Mouse (Mus musculus): ENCODE measurements at regions not wholly inside any gene's neighbourhood (a gene's known extent, or its start where the extent isn't known, plus 50 kb on each side); places are given as distances from the start of the nearest gene placed in this dataset.
"Not testable (repeated sequence)": the region's sequence is repeated elsewhere in the genome, so short reads cannot be mapped to it uniquely, and the experiment has no call there.

DNA sequence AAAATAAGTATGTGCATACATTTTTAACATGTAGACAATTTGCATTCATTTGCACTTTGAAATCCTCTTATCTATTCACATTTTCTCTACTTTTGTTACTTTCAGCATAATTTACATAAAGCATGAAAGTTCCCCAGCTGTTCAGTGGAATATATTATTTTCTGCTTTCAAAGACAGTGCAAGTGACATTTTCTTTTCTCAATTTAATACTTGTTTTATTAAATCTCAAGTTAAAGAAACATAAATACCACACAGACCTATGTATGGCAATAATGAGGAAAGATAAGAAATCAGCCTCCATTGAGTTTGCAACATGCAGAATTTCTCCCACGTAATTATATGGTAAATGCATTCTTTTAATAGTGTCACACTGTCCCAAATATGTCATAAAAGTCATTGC, 1168.1 kb upstream of the Gje1 start:
- no peak for ATAC-seq (ENCODE audit: low read depth)
- WGBS, result 55% methylated on average over 1 of the region's 1 CpGs
- H3K27me3 ChIP-seq, result no peaks in the 10 kb centered on the region
- no peaks in the 10 kb centered on the region for H3K4me1 ChIP-seq (replicated peaks)
- no peaks in the 10 kb centered on the region for H3K36me3 ChIP-seq
- no peak overlapping the region for H3K9ac ChIP-seq
- H3K4me3 ChIP-seq, result no peak overlapping the region
- no peak overlapping the region for H3K27ac ChIP-seq (replicated peaks)
- no peak overlapping the region for H3K4me2 ChIP-seq
- H3K9me3 ChIP-seq, result no peaks in the 10 kb centered on the region

DNA sequence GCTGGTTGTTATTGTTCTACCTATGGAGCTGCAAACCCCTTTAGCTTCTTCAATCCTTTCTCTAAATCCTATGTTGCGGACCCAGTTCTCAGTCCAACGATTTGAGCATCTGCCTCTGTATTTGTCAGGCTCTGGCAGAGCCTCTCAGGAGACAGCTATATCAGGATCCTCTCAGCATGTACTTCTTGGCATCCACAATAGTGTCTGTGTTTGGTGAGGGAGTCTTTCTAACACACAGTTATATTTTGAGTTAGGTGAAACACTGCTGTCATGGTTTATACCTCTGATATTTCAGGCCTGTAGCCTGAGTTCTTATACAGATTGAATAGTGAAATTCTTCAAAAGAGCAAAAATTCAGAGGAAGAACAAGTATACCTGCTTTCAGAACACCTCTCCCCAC, 1150.0 kb upstream of the Gje1 start:
- H3K9me3 ChIP-seq, result no peaks in the 10 kb centered on the region
- H3K9ac ChIP-seq, result no peak overlapping the region
- H3K4me3 ChIP-seq, result no peak overlapping the region
- H3K36me3 ChIP-seq, result no peaks in the 10 kb centered on the region
- no peak overlapping the region for H3K27ac ChIP-seq (replicated peaks)
- no peak overlapping the region for H3K4me2 ChIP-seq
- no peaks in the 10 kb centered on the region for H3K27me3 ChIP-seq
- H3K4me1 ChIP-seq (replicated peaks), result no peaks in the 10 kb centered on the region
- ATAC-seq (ENCODE audit: low read depth), result no peak
- WGBS, result 68% methylated on average over 2 of the region's 2 CpGs

DNA sequence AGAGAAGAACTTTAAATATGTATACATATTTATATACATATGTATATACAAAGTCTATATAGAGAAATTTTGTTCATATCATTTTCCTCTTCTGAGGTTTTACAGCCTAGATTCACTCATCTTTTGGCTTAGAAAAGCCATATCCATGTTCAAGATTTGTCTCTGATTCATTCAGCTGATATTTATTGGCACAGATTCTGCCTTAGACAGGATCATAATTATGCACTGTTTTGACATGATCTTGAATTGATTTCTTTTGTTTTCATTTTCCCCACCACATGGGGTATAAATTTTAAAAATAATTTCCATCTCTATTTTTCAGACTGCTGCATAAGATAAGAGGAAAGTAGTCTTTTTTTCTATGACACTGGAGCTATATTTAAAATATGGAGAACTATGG, 1148.9 kb upstream of the Gje1 start:
- no peak for ATAC-seq (ENCODE audit: low read depth)
- Histone ChIP-seq H3K4me2 (no peak overlapping the region), H3K4me1 (replicated peaks) (no peaks in the 10 kb centered on the region), H3K9me3 (no peaks in the 10 kb centered on the region), H3K9ac (no peak overlapping the region), H3K27me3 (no peaks in the 10 kb centered on the region), H3K27ac (replicated peaks) (no peak overlapping the region), H3K36me3 (no peaks in the 10 kb centered on the region), H3K4me3 (no peak overlapping the region)

DNA sequence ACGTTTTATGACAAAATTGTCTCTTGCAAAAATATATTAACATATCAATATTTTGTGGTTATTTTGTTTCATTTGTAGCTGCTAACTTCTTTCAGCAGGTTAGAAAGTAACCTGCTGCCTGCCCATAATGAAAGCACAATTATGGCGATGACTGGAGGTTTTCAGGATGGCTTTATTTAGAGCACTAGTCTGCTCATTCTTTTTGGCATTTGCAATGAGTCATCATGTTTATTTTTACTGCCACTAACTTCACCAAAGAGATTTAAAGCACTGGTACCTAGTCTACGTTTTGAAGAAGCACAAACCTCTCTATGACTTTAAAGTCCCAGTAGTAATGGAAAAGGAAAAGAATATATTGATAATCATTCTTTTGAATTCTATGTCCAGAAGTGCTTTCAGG, 1123.4 kb upstream of the Gje1 start:
- no peaks in the 10 kb centered on the region for H3K9me3 ChIP-seq
- no peak overlapping the region for H3K4me3 ChIP-seq
- ATAC-seq (ENCODE audit: low read depth), result no peak
- no peaks in the 10 kb centered on the region for H3K27me3 ChIP-seq
- H3K36me3 ChIP-seq, result no peaks in the 10 kb centered on the region
- no peak overlapping the region for H3K4me2 ChIP-seq
- H3K4me1 ChIP-seq (replicated peaks), result no peaks in the 10 kb centered on the region
- 80% methylated on average over 3 of the region's 3 CpGs for WGBS
- H3K9ac ChIP-seq, result no peak overlapping the region
- no peak overlapping the region for H3K27ac ChIP-seq (replicated peaks)

DNA sequence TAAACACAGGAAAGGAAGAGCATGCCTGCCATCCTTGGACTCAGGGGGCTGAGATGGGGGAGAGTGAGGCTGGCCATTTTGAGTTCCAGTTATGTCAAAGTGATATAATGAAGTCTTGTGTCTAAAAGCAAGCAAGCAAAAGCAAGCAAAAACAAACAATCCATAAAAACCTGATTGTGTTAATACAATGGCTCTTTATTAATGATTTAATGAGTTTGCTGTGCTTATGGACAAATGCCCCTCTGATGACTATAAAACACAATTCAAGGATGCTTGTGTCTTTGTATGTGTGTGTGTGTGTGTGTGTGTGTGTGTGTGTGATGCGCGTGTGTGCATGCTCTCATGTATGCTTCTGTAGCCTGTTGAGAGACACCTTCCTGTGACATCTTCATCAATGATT, 1114.3 kb upstream of the Gje1 start:
- no peaks in the 10 kb centered on the region for H3K36me3 ChIP-seq
- H3K27ac ChIP-seq (replicated peaks), result no peak overlapping the region
- no peak for ATAC-seq (ENCODE audit: low read depth)
- H3K27me3 ChIP-seq, result no peaks in the 10 kb centered on the region
- H3K4me3 ChIP-seq, result no peak overlapping the region
- no peak overlapping the region for H3K9ac ChIP-seq
- no peak overlapping the region for H3K4me2 ChIP-seq
- 88% methylated on average over 2 of the region's 2 CpGs for WGBS
- no peaks in the 10 kb centered on the region for H3K9me3 ChIP-seq
- H3K4me1 ChIP-seq (replicated peaks), result no peaks in the 10 kb centered on the region

DNA sequence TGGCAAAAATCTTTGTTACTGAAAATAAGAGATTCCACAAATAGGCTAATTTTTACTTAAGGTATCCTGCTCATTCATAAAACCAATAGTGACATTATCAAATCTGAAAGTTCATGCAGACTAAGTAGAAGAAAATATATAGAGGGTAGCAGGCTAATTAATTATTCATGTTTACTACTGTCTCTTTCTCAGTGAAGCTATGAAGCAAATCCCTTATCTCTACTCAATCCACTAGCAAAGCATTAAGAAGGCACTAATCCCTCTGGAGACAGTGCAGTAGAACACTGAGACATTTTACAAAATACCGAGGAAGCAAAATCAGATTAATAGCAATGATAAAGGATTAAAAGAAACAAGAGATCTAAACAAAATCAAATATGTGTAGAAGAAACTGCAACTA, 1107.4 kb upstream of the Gje1 start:
- no peak for ATAC-seq (ENCODE audit: low read depth)
- Histone ChIP-seq H3K36me3 (no peaks in the 10 kb centered on the region), H3K4me2 (no peak overlapping the region), H3K4me1 (replicated peaks) (no peaks in the 10 kb centered on the region), H3K9me3 (no peaks in the 10 kb centered on the region), H3K27ac (replicated peaks) (no peak overlapping the region), H3K9ac (no peak overlapping the region), H3K27me3 (no peaks in the 10 kb centered on the region), H3K4me3 (no peak overlapping the region)
- WGBS, result 70% methylated on average over 1 of the region's 1 CpGs

DNA sequence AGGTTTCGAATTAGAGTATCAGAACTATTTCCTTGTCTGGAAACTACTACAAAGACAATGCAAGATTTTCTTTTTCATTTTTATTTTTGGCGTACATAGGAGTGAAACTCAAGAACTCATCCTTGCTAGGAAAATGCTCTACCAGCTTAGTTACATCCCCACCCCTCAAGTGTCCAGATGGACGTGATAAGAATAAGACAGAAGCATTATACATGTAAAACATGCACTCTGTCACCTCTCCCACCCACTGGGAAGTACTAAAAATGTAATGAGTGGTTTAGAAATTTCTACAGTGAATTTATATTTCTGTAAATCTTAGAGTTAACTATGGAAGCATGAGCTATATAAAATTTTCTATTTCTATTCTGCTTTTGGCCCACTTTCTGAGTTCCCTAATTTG, 1089.3 kb upstream of the Gje1 start:
- Histone ChIP-seq H3K36me3 (no peaks in the 10 kb centered on the region), H3K4me3 (no peak overlapping the region), H3K4me2 (no peak overlapping the region), H3K4me1 (replicated peaks) (no peaks in the 10 kb centered on the region), H3K27ac (replicated peaks) (no peak overlapping the region), H3K27me3 (no peaks in the 10 kb centered on the region), H3K9me3 (no peaks in the 10 kb centered on the region), H3K9ac (no peak overlapping the region)
- WGBS, result 91% methylated on average over 3 of the region's 3 CpGs
- ATAC-seq (ENCODE audit: low read depth), result no peak

DNA sequence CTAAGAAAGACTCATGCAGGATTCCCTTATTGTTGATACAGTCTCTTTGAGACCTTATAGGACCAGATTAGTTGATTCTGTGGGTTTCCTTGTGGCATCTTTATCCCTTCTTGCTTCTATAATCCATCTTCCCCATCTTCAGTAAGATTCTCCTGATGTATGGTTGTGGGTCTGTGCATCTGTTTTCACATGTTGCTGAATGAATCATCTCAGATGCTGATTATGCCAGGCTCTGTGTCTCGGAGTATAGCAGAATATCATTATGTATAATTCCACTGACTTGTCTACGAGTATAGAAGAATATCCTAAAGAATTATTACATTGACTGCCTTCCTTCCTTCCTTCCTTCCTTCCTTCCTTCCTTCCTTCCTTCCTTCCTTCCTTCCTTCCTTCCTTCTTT, 1087.8 kb upstream of the Gje1 start:
- no peak for ATAC-seq (ENCODE audit: low read depth)
- Histone ChIP-seq H3K27ac (replicated peaks) (no peak overlapping the region), H3K4me3 (no peak overlapping the region), H3K4me1 (replicated peaks) (no peaks in the 10 kb centered on the region), H3K4me2 (no peak overlapping the region), H3K36me3 (no peaks in the 10 kb centered on the region), H3K27me3 (no peaks in the 10 kb centered on the region), H3K9ac (no peak overlapping the region), H3K9me3 (no peaks in the 10 kb centered on the region)
- 91% methylated on average over 2 of the region's 2 CpGs for WGBS

DNA sequence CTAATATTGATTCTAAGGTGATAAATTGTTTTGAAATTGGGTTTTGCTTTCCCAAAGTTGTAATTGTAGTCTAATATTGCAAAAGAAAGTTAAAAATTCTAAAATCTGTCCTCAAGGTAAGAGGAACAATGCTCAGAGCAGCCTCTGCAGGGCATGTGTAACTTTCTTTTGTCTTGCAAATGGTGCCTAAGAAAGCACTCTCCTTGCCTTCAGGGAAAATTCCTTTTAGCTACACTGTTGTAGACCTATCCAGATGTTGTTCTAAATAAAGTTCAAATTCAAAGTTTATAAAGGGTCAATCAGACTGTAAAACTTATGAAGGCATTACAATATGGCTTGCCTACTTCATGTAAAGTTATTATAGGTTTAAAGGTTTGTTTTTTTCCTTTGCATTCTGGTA, 1075.2 kb upstream of the Gje1 start:
- H3K9ac ChIP-seq; H3K4me1 ChIP-seq (replicated peaks); ATAC-seq (ENCODE audit: low read depth); H3K4me3 ChIP-seq; H3K9me3 ChIP-seq; H3K27ac ChIP-seq (replicated peaks); H3K4me2 ChIP-seq; H3K36me3 ChIP-seq; H3K27me3 ChIP-seq: not testable (repeated sequence)

DNA sequence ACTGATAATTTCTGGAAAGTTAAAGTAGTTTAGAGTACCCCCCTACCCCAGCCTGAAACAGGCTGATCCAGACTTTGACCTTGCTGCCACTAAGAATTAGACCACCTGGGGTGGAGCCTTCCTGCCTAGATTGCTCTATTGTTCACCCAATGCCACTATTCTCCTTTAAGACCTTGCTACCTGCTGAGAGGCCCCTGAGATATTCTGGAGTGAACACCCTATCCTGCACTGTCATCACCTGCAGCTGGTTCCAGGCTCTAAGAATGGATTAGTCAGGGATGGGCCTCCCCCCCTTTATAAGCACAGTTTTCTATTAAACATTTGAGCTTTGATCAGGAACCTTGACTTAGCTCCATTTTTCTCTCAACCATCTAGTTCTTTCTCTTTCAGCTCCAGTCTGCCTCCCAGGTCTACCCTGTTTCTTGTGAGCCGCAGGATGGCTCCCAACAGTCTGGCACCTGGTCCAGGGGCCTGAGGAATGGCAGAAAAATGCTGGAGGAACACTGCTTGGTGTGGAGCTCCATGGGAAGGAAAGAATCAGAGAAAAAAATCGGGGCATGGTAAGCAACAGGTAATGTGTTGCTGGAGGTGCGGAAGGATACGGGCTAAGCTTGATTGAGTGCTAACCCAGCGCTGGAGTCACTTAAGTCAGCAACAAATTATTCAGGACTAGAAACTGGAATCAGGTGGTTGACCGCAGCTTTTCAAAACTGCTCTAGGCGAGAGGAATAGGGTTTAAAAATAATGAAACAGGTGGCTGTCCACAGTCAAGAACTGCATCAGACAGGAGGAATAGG, 1073.7 kb upstream of the Gje1 start:
- Histone ChIP-seq H3K9ac (no peak overlapping the region), H3K36me3 (no peaks in the 10 kb centered on the region), H3K4me2 (no peak overlapping the region), H3K27me3 (no peaks in the 10 kb centered on the region), H3K27ac (replicated peaks) (no peak overlapping the region), H3K4me1 (replicated peaks) (no peaks in the 10 kb centered on the region), H3K4me3 (no peak overlapping the region), H3K9me3 (peaks cover 3% of the 10 kb centered on the region; the same call in 1 of the 2 replicates)
- 45% methylated on average over 7 of the region's 7 CpGs for WGBS
- no peak for ATAC-seq (ENCODE audit: low read depth)

DNA sequence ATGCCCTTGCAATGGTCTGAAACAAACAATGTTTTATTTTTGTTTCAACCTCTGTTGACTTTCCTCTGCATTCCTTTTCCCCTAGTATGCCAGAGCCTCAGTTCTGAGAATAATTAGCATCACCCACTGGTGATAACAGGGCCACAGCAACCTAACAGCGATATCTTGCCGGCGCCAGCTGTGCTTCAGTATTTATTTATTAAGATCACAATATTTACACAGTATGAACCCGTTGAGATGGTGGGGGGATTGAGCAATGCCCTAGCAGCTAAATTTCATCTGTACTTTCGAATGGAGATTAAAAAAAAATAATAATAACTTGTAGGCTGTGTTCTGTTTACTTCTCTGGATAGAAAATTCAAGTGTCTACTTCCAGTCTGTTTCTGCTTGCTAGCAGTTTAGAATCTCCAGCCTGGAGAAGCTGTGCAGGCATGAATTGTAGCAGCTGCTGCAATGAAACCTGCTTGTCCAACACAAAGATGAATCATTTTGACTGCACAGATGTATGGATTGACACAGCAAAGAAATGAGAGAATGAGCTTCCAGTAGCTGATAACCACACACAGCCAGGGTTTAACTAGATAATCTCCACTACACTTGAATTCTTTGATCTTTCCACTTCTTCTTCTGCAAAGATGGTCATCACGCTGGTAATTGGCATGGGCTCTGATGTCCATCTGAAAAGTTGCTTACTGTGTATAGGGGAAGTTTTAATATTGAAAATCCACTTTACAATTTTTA, 1042.1 kb upstream of the Gje1 start:
- H3K4me3 ChIP-seq, result no peak overlapping the region
- H3K4me2 ChIP-seq, result 0 out of 2 replicates have a peak overlapping the region, but pooled peaks have one; percentile 1
- 62% methylated on average over 6 of the region's 6 CpGs for WGBS
- ATAC-seq (ENCODE audit: low read depth), result no peak
- H3K27ac ChIP-seq (replicated peaks), result no peak overlapping the region; the same call in 1 of the 2 replicates
- no peaks in the 10 kb centered on the region for H3K9me3 ChIP-seq
- no peaks in the 10 kb centered on the region for H3K36me3 ChIP-seq
- H3K4me1 ChIP-seq (replicated peaks), result no peaks in the 10 kb centered on the region
- no peak overlapping the region for H3K9ac ChIP-seq
- H3K27me3 ChIP-seq, result no peaks in the 10 kb centered on the region

DNA sequence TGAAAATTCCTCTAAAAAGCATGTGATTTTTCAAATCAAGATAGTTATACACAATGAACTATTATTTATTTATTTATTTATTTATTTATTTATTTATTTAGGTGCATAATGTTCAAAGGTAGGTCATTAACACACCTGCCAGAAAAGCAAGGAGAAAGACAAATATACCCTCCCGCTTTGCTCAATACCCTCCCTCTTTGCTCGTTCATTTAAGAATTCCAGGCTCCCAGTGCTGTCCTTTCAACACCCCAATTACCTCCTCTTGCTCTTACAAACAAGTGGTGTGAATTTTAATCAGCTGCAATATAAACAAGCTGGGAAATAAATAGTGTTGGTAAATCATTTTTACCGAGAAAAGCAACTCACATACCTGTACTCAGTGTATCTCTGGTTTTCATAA, 1041.6 kb upstream of the Gje1 start:
- H3K4me2 ChIP-seq, result no peak overlapping the region
- ATAC-seq (ENCODE audit: low read depth), result no peak
- no peaks in the 10 kb centered on the region for H3K4me1 ChIP-seq (replicated peaks)
- H3K36me3 ChIP-seq, result no peaks in the 10 kb centered on the region
- 49% methylated on average over 3 of the region's 3 CpGs for WGBS
- H3K4me3 ChIP-seq, result no peak overlapping the region
- no peaks in the 10 kb centered on the region for H3K9me3 ChIP-seq
- H3K27me3 ChIP-seq, result no peaks in the 10 kb centered on the region
- no peak overlapping the region for H3K27ac ChIP-seq (replicated peaks)
- no peak overlapping the region for H3K9ac ChIP-seq

DNA sequence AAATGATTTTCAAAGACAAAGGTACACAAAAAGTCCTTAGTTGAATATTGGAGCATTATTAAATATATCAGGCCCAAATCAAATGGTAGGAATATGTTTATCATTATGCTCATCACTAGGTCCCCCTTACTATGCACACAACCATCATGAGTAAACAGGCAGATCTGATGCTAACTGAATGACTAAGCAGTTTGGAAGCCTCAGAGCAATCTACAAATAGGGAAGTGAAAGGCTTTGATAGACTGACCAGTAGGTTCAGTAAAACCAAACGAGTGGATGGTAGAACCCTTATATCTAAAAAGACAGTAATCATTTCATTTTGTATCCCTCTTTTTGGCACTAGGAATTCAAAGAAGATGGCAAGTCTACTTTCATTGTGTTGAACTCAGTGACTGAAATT, 1039.5 kb upstream of the Gje1 start:
- Histone ChIP-seq H3K4me1 (replicated peaks) (no peaks in the 10 kb centered on the region), H3K27me3 (no peaks in the 10 kb centered on the region), H3K9ac (no peak overlapping the region), H3K4me3 (no peak overlapping the region), H3K27ac (replicated peaks) (no peak overlapping the region), H3K9me3 (no peaks in the 10 kb centered on the region), H3K36me3 (no peaks in the 10 kb centered on the region), H3K4me2 (no peak overlapping the region)
- 57% methylated on average over 1 of the region's 1 CpGs for WGBS
- ATAC-seq (ENCODE audit: low read depth), result no peak

Data from neural tube, embryonic 13.5 days (tissue).